Mouse (Mus musculus) ES-E14 (cell line): ENCODE results near the gene Cyp2d11. TPM values are rescaled to one million over a fixed set of nuclear protein-coding genes. Genes with fewer than 3 reads are reported as not detected.

ENCODE experiments used
- DNase-seq: peaks from one replicate; pipeline ENCODE4 v3.0.0-alpha.2; 2013; ENCODE audit warnings: low read depth, low spot score
- H3K27ac ChIP-seq: 2 replicates; pipeline ENCODE4 v1.5.1; 2012; ENCODE audit warnings: low read depth, mild to moderate bottlenecking, low read length, moderate library complexity, mixed read lengths; ENCODE audit not compliant: poor library complexity, insufficient read depth, severe bottlenecking
- H3K36me3 ChIP-seq: 2 replicates; pipeline ENCODE4 v1.6.1; 2012; ENCODE audit warnings: mild to moderate bottlenecking, low read length, moderate library complexity, mixed read lengths; ENCODE audit not compliant: control insufficient read depth, poor library complexity, insufficient read depth, severe bottlenecking
- H3K4me1 ChIP-seq, 2 experiments: fragments of 150-350 bp in 1 of 2; sonication (generic) in 1 of 2; 2 replicates each; pipeline ENCODE4 v1.6.1; 2012; ENCODE audit warnings: low read length in 2 of 2, mild to moderate bottlenecking in 1 of 2, mixed read lengths in 1 of 2; ENCODE audit not compliant: control insufficient read depth in 2 of 2, insufficient read depth in 2 of 2, poor library complexity in 1 of 2
- H3K4me3 ChIP-seq, 2 experiments: fragments of 150-350 bp in 1 of 2; sonication (generic) in 1 of 2; 2 replicates each; pipeline ENCODE4 v1.5.1; 2012; ENCODE audit warnings: low read length in 2 of 2, low read depth in 1 of 2, mild to moderate bottlenecking in 1 of 2, mixed read lengths in 1 of 2; ENCODE audit not compliant: insufficient read depth in 1 of 2, poor library complexity in 1 of 2, severe bottlenecking in 1 of 2
- H3K9ac ChIP-seq: 2 replicates; pipeline ENCODE4 v1.6.1; 2012; ENCODE audit warnings: low read depth, mild to moderate bottlenecking, low read length, mixed read lengths; ENCODE audit not compliant: poor library complexity, insufficient read depth, severe bottlenecking
- H3K9me3 ChIP-seq: fragments of 150-350 bp; sonication (generic); 2 replicates; pipeline ENCODE4 v1.6.1; 2012; ENCODE audit warnings: low read depth, mild to moderate bottlenecking, low read length; ENCODE audit not compliant: control insufficient read depth, insufficient read depth
- CHD2 ChIP-seq: IDR thresholded peaks from 2 replicates; pipeline ENCODE4 v1.6.1; 2014; ENCODE audit warnings: mild to moderate bottlenecking, low read depth, low read length, inconsistent platforms
- HCFC1 ChIP-seq: IDR thresholded peaks from 2 replicates; pipeline ENCODE4 v1.6.1; 2012; ENCODE audit warnings: low read length, inconsistent platforms, borderline replicate concordance; ENCODE audit not compliant: insufficient read depth
- MAFK ChIP-seq: IDR thresholded peaks from 2 replicates; pipeline ENCODE4 v1.6.1; 2014; ENCODE audit warnings: mild to moderate bottlenecking, low read depth, low read length, inconsistent platforms; ENCODE audit not compliant: insufficient read depth
- ZC3H11A ChIP-seq: IDR thresholded peaks from 2 replicates; pipeline ENCODE4 v1.6.1; 2012; ENCODE audit warnings: low read depth, mild to moderate bottlenecking, inconsistent platforms, low read length, borderline replicate concordance
- ZNF384 ChIP-seq: IDR thresholded peaks from 2 replicates; pipeline ENCODE4 v1.6.1; 2012; ENCODE audit warnings: low read depth, low read length, inconsistent platforms
- in situ Hi-C, 2 experiments: fragments of 600-800 bp; cut with MboI; formaldehyde crosslinking; loops; one replicate each; pipeline ENCODE4 v1.15.1; 2025; ENCODE audit warnings: low sequenced_read_pairs in 2 of 2, inconsistent platforms in 1 of 2; ENCODE audit not compliant: unreplicated experiment in 2 of 2
- total RNA-seq: library from RNA; depleted of rRNA; stranded (reverse); fragments of 300-350 nt; gene quantifications from 2 replicates; pipeline ENCODE4 v1.2.3, GENCODE M21; 2012

Gene Cyp2d11
- total RNA-seq, 1 experiment: not detected

- Histone ChIP-seq H3K4me1 (no peaks in the 10 kb centered on the region), H3K9ac (no peak overlapping the region), H3K4me3 (no peak overlapping the region), H3K36me3 (no peaks in the 10 kb centered on the region), H3K27ac (no peak overlapping the region), H3K9me3 (peaks cover 2% of the 10 kb centered on the region; the same call in 1 of the 2 replicates)
- in situ Hi-C loops: no loop called here
- DNase-seq: no peak
- TF ChIP-seq CHD2 (no peak), HCFC1 (no peak)
These were observed 39.8 kb upstream of the Cyp2d11 start for GRCm38 (mm10) chr15:82433621-82434020.

DNA sequence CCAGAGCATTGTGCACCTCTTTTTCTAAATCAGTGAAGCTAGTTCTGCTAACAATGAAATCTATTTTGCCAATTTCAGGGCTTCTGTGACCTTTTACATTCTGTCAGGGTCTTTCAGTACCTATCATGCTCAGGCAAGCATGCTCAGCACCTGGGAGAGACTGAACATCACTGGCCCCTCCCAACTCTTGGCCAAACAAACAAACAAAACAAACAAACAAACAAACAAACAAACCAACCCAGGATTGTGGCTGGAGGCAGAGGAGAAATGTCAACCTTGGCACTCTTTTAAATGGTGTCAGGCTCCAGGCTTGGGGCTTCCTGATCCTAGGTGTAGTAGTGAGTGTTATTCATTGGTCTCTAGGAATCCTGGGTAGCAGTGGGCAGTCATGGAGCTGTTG lies 39.3 kb upstream of the Cyp2d11 start, which contains the start of gene Cyp2d9:
Gene Cyp2d9, plus strand, starts transcription at position 301 of the 400 bp plus-strand sequence.
- in situ Hi-C loops: no loop called here
- no peak for TF ChIP-seq ZNF384
- no peak for TF ChIP-seq ZC3H11A
- TF ChIP-seq HCFC1: no peak
- TF ChIP-seq CHD2: no peak
- TF ChIP-seq MAFK: no peak
- no peak for DNase-seq
- Histone ChIP-seq H3K9me3 (peaks cover 2% of the 10 kb centered on the region; the same call in 1 of the 2 replicates), H3K27ac (no peak within 1 kb of the TSS), H3K4me3 (no peak within 1 kb of the TSS), H3K9ac (no peak within 1 kb of the TSS), H3K36me3 (no peaks in the 10 kb centered on the region), H3K4me1 (no peaks in the 10 kb centered on the region)

GRCm38 (mm10) chr15:82423471-82423870 lies 29.6 kb upstream of the Cyp2d11 start:
- Histone ChIP-seq H3K9me3 (no peaks in the 10 kb centered on the region; the same call in 1 of the 2 replicates), H3K36me3 (no peaks in the 10 kb centered on the region), H3K9ac (no peak overlapping the region), H3K4me3 (no peak overlapping the region), H3K27ac (no peak overlapping the region), H3K4me1 (no peaks in the 10 kb centered on the region)
- TF ChIP-seq CHD2: no peak
- no peak for DNase-seq
- in situ Hi-C loops: no loop called here

DNA sequence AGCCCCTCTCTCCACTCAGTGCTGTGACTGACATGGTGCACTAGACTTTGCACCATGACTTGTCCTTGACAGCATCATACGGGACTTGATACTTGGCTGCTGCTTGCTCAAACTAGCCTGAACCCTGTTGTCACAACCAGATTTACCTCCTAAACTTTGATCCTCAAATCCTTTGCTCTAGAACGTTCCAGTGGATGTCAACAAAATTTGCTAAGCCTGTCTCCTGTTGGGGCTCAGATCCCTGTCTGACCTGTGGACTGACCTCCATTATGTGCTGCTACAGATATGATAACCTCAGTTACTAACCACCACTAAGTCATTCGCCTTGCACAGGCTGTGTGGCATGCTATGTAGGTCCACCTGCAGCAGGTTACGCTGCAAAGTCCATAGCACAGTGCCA lies 29.1 kb upstream of the Cyp2d11 start:
- in situ Hi-C loops: no loop called here

GRCm38 (mm10) chr15:82418616-82419015 lies 24.8 kb upstream of the Cyp2d11 start:
- no peak overlapping the region for H3K4me3 ChIP-seq
- H3K4me1 ChIP-seq: no peaks in the 10 kb centered on the region
- H3K9me3 ChIP-seq: no peaks in the 10 kb centered on the region
- H3K27ac ChIP-seq: no peak overlapping the region
- no peak overlapping the region for H3K9ac ChIP-seq
- TF ChIP-seq MAFK (no peak), ZC3H11A (no peak), ZNF384 (no peak), HCFC1 (no peak), CHD2 (no peak)
- DNase-seq: no peak
- no peaks in the 10 kb centered on the region for H3K36me3 ChIP-seq
- in situ Hi-C loops: no loop called here

More for the DNA sequence above, 29.1 kb upstream of the Cyp2d11 start:
- no peak for DNase-seq
- no peak overlapping the region for H3K4me3 ChIP-seq
- no peak overlapping the region for H3K27ac ChIP-seq
- H3K4me1 ChIP-seq: no peaks in the 10 kb centered on the region
- no peaks in the 10 kb centered on the region for H3K36me3 ChIP-seq
- H3K9me3 ChIP-seq: no peaks in the 10 kb centered on the region
- TF ChIP-seq HCFC1: no peak
- TF ChIP-seq MAFK: no peak
- TF ChIP-seq ZC3H11A: no peak
- TF ChIP-seq CHD2: no peak
- no peak overlapping the region for H3K9ac ChIP-seq
